Mouse (Mus musculus) heart, embryonic 13.5 days (tissue): ENCODE data around the gene Islr. TPM values are rescaled to one million over a fixed set of nuclear protein-coding genes. Genes with fewer than 3 reads are reported as not detected.
A peak's percentile ranks its signal among the peaks of the same experiment; 100 is the strongest.
"Not testable (repeated sequence)": the region's sequence is repeated elsewhere in the genome, so short reads cannot be mapped to it uniquely, and the experiment has no call there.

Experiments used
- ATAC-seq: fragments of 200-750 bp; cut with Nextera tagmentation; 2 replicates; pipeline ENCODE4 v1.8.0; 2017; ENCODE audit warnings: moderate TSS enrichment; ENCODE audit not compliant: insufficient number of reproducible peaks, low FRiP score, low TSS enrichment; ENCODE audit errors: extremely low read depth
- H3K27ac ChIP-seq: fragments of 300-500 bp; sonication (generic); replicated peaks from 2 replicates; pipeline ENCODE4 v1.5.1; 2015; ENCODE audit warnings: moderate library complexity, mild to moderate bottlenecking, inconsistent platforms
- H3K27me3 ChIP-seq: fragments of 300-500 bp; sonication (generic); replicated peaks from 2 replicates; pipeline ENCODE4 v1.6.1; 2015; ENCODE audit warnings: mild to moderate bottlenecking, inconsistent platforms
- H3K36me3 ChIP-seq: fragments of 300-500 bp; sonication (generic); 2 replicates; pipeline ENCODE4 v1.6.1; 2015; ENCODE audit warnings: mild to moderate bottlenecking, inconsistent platforms
- H3K4me1 ChIP-seq: fragments of 300-500 bp; sonication (generic); 2 replicates; pipeline ENCODE4 v1.6.1; 2015; ENCODE audit warnings: inconsistent platforms
- H3K4me2 ChIP-seq: fragments of 300-500 bp; sonication (generic); 2 replicates; pipeline ENCODE4 v1.6.1; 2015; ENCODE audit warnings: inconsistent platforms, mild to moderate bottlenecking, moderate library complexity
- H3K4me3 ChIP-seq: fragments of 300-500 bp; sonication (generic); 2 replicates; pipeline ENCODE4 v1.5.1; 2015; ENCODE audit warnings: moderate library complexity, mild to moderate bottlenecking, inconsistent platforms
- H3K9ac ChIP-seq: fragments of 300-500 bp; sonication (generic); 2 replicates; pipeline ENCODE4 v1.6.1; 2015; ENCODE audit warnings: inconsistent platforms, mild to moderate bottlenecking, moderate library complexity
- H3K9me3 ChIP-seq: fragments of 300-500 bp; sonication (generic); 2 replicates; pipeline ENCODE4 v1.6.1; 2016; ENCODE audit warnings: inconsistent platforms
- WGBS: fragments of 180-500 bp; shearing (Covaris S2); methylation state at CpG from one replicate; pipeline ENCODE4 v1.1.7; 2015; ENCODE audit warnings: mixed read lengths; 5-methylcytosine and 5-hydroxymethylcytosine counted together
- polyA plus RNA-seq: library from polyadenylated mRNA; unstranded; fragments of >200 nt; fragmentation: Nextera tagmentation; extraction: Ambion mirVana; gene quantifications from 2 replicates; pipeline ENCODE4 v1.2.1, GENCODE M21; 2015

Islr gene
- polyA plus RNA-seq, result 18.6 and 23.3 TPM in 2 replicates

- no peak for ATAC-seq
- H3K9me3 ChIP-seq, result no peaks in the 10 kb centered on the region
- peak within 1 kb of the TSS; percentile 73 for H3K9ac ChIP-seq
These were observed at the start of gene Islr, which contains the start of gene Islr2 for GRCm38 (mm10) chr9:58203516-58204447. Gene Islr, minus strand, starts transcription at chr9:58204306. Gene Islr2, minus strand, starts transcription at chr9:58204319.

GRCm38 (mm10) chr9:58253805-58254122 lies 49.7 kb upstream of the Islr start:
- ATAC-seq, H3K27me3 ChIP-seq, H3K9me3 ChIP-seq: not testable (repeated sequence)
- H3K4me2 ChIP-seq, result peak overlapping the region; percentile 88
- peak overlapping the region; percentile 91 for H3K9ac ChIP-seq
- peak overlapping the region; percentile 83 for H3K27ac ChIP-seq
- peaks cover 23% of the 10 kb centered on the region for H3K4me1 ChIP-seq
- H3K36me3 ChIP-seq, result peaks cover 33% of the 10 kb centered on the region
- H3K4me3 ChIP-seq, result peak overlapping the region; percentile 83
- WGBS, result 49% methylated on average over 5 of the region's 5 CpGs

More at GRCm38 (mm10) chr9:58203516-58204447, at the start of gene Islr, which contains the start of gene Islr2:
- Histone ChIP-seq H3K36me3 (no peaks in the 10 kb centered on the region), H3K4me1 (peaks cover 35% of the 10 kb centered on the region), H3K4me3 (peak within 1 kb of the TSS; percentile 53), H3K27ac (no peak within 1 kb of the TSS), H3K27me3 (peaks cover 77% of the 10 kb centered on the region), H3K4me2 (peak within 1 kb of the TSS; percentile 72)
- WGBS, result 2% methylated on average over 42 of the region's 42 CpGs

GRCm38 (mm10) chr9:58253033-58253804 lies 49.1 kb upstream of the Islr start, which contains the start of gene Stoml1:
Gene Stoml1, plus strand, starts transcription at chr9:58253164.
- H3K9ac ChIP-seq, result peak within 1 kb of the TSS; percentile 91
- no peaks in the 10 kb centered on the region for H3K27me3 ChIP-seq
- H3K4me2 ChIP-seq, result peak within 1 kb of the TSS; percentile 88
- no peaks in the 10 kb centered on the region for H3K9me3 ChIP-seq
- ATAC-seq, result peak; percentile 90
- H3K4me1 ChIP-seq, result peaks cover 29% of the 10 kb centered on the region
- under 1% methylated on average over 31 of the region's 31 CpGs for WGBS
- peak within 1 kb of the TSS; percentile 83 for H3K27ac ChIP-seq
- H3K36me3 ChIP-seq, result peaks cover 29% of the 10 kb centered on the region
- peak within 1 kb of the TSS; percentile 83 for H3K4me3 ChIP-seq

- ATAC-seq, H3K9me3 ChIP-seq, H3K27me3 ChIP-seq, H3K4me2 ChIP-seq, H3K4me3 ChIP-seq: not testable (repeated sequence)
- Histone ChIP-seq H3K4me1 (peaks cover 53% of the 10 kb centered on the region), H3K9ac (peak overlapping the region; percentile 93; the same call in 1 of the 2 replicates), H3K36me3 (peaks cover 14% of the 10 kb centered on the region), H3K27ac (peak overlapping the region; percentile 91)
- 92% methylated on average over 1 of the region's 1 CpGs for WGBS
These were observed 46.6 kb upstream of the Islr start for GRCm38 (mm10) chr9:58250730-58251129.

- Histone ChIP-seq H3K4me1 (peaks cover 53% of the 10 kb centered on the region), H3K4me2 (peak overlapping the region; percentile 86), H3K36me3 (peaks cover 10% of the 10 kb centered on the region), H3K27ac (peak overlapping the region; percentile 91), H3K4me3 (peak overlapping the region; percentile 72), H3K27me3 (no peaks in the 10 kb centered on the region), H3K9ac (peak overlapping the region; percentile 93), H3K9me3 (no peaks in the 10 kb centered on the region)
- ATAC-seq, result no peak
- 63% methylated on average over 8 of the region's 8 CpGs for WGBS
These were observed 46.2 kb upstream of the Islr start for GRCm38 (mm10) chr9:58250322-58250721.

GRCm38 (mm10) chr9:58249592-58250192 lies 45.6 kb upstream of the Islr start, which contains the start of gene Pml:
Gene Pml, minus strand, starts transcription at chr9:58249786.
- peak within 1 kb of the TSS; percentile 93 for H3K9ac ChIP-seq
- 0 out of 2 replicates have a peak, but pooled peaks have one; percentile 33 for ATAC-seq
- H3K4me3 ChIP-seq, result peak within 1 kb of the TSS; percentile 72
- no peaks in the 10 kb centered on the region for H3K9me3 ChIP-seq
- H3K27ac ChIP-seq, result peak within 1 kb of the TSS; percentile 91
- H3K36me3 ChIP-seq, result peaks cover 16% of the 10 kb centered on the region
- H3K27me3 ChIP-seq, result no peaks in the 10 kb centered on the region
- WGBS, result under 1% methylated on average over 16 of the region's 16 CpGs
- H3K4me1 ChIP-seq, result peaks cover 55% of the 10 kb centered on the region
- H3K4me2 ChIP-seq, result peak within 1 kb of the TSS; percentile 86

GRCm38 (mm10) chr9:58248746-58249413 lies 44.8 kb upstream of the Islr start:
- ATAC-seq, result no peak
- WGBS, result 18% methylated on average over 7 of the region's 7 CpGs

GRCm38 (mm10) chr9:58247064-58247759 lies 43.1 kb upstream of the Islr start:
- H3K4me2 ChIP-seq, result peak overlapping the region; percentile 86
- H3K27ac ChIP-seq, result peak overlapping the region; percentile 71
- H3K9ac ChIP-seq, result peak overlapping the region; percentile 81
- no peaks in the 10 kb centered on the region for H3K27me3 ChIP-seq
- H3K9me3 ChIP-seq, result no peaks in the 10 kb centered on the region
- 4% methylated on average over 25 of the region's 25 CpGs for WGBS
- H3K4me3 ChIP-seq, result peak overlapping the region; percentile 43
- peaks cover 33% of the 10 kb centered on the region for H3K36me3 ChIP-seq
- H3K4me1 ChIP-seq, result peaks cover 72% of the 10 kb centered on the region
- ATAC-seq, result peak; percentile 44; the same call in 1 of the 2 replicates

More at GRCm38 (mm10) chr9:58248746-58249413, 44.8 kb upstream of the Islr start:
- Histone ChIP-seq H3K27ac (peak overlapping the region; percentile 91), H3K9me3 (no peaks in the 10 kb centered on the region), H3K4me2 (peak overlapping the region; percentile 86), H3K36me3 (peaks cover 23% of the 10 kb centered on the region), H3K4me1 (peaks cover 59% of the 10 kb centered on the region), H3K27me3 (no peaks in the 10 kb centered on the region), H3K9ac (peak overlapping the region; percentile 93), H3K4me3 (peak overlapping the region; percentile 72)

GRCm38 (mm10) chr9:58246083-58246591 lies 42.0 kb upstream of the Islr start:
- H3K4me2 ChIP-seq, result peak overlapping the region; percentile 12
- no peak overlapping the region for H3K4me3 ChIP-seq
- no peaks in the 10 kb centered on the region for H3K9me3 ChIP-seq
- peaks cover 33% of the 10 kb centered on the region for H3K36me3 ChIP-seq
- no peak for ATAC-seq
- no peak overlapping the region for H3K27ac ChIP-seq
- H3K9ac ChIP-seq, result peak overlapping the region; percentile 50
- 61% methylated on average over 4 of the region's 4 CpGs for WGBS
- H3K4me1 ChIP-seq, result peaks cover 82% of the 10 kb centered on the region
- no peaks in the 10 kb centered on the region for H3K27me3 ChIP-seq

GRCm38 (mm10) chr9:58243696-58244095 lies 39.6 kb upstream of the Islr start:
- WGBS, result 83% methylated on average over 6 of the region's 6 CpGs
- H3K4me3 ChIP-seq, result no peak overlapping the region
- no peak for ATAC-seq
- H3K9me3 ChIP-seq, result no peaks in the 10 kb centered on the region
- H3K4me2 ChIP-seq, result no peak overlapping the region
- H3K9ac ChIP-seq, result no peak overlapping the region
- peaks cover 39% of the 10 kb centered on the region for H3K36me3 ChIP-seq
- no peaks in the 10 kb centered on the region for H3K27me3 ChIP-seq
- H3K27ac ChIP-seq, result no peak overlapping the region
- H3K4me1 ChIP-seq, result peaks cover 68% of the 10 kb centered on the region
